Mouse (Mus musculus) small intestine, adult 2 months (tissue): ENCODE measurements around the gene Arsg. TPM values are rescaled to one million over a fixed set of nuclear protein-coding genes. Genes with fewer than 3 reads are reported as not detected.
"Not testable (repeated sequence)": the region's sequence is repeated elsewhere in the genome, so short reads cannot be mapped to it uniquely, and the experiment has no call there.

Experiments
- H3K27ac ChIP-seq: fragments of 200-500 bp; 2 replicates; pipeline ENCODE4 v1.5.1; 2012; ENCODE audit warnings: low read depth, low read length, control low read depth, inconsistent platforms; ENCODE audit not compliant: insufficient read depth
- H3K27me3 ChIP-seq: fragments of 200-500 bp; 2 replicates; pipeline ENCODE4 v1.6.1; 2012; ENCODE audit warnings: mild to moderate bottlenecking, moderate library complexity, low read length, inconsistent platforms; ENCODE audit not compliant: control insufficient read depth, insufficient read depth
- H3K36me3 ChIP-seq: fragments of 200-500 bp; 2 replicates; pipeline ENCODE4 v1.6.1; 2012; ENCODE audit warnings: mild to moderate bottlenecking, low read length, control low read depth, inconsistent platforms; ENCODE audit not compliant: control insufficient read depth, insufficient read depth
- H3K4me1 ChIP-seq: fragments of 200-500 bp; 2 replicates; pipeline ENCODE4 v1.6.1; 2012; ENCODE audit warnings: low read length, inconsistent platforms, mixed read lengths; ENCODE audit not compliant: control insufficient read depth, insufficient read depth, insufficient read length
- H3K4me3 ChIP-seq: fragments of 200-500 bp; 2 replicates; pipeline ENCODE4 v1.5.1; 2012; ENCODE audit warnings: low read depth, mild to moderate bottlenecking, control low read depth, inconsistent platforms, low read length, moderate library complexity
- CTCF ChIP-seq: fragments of 200-500 bp; IDR thresholded peaks from 2 replicates; pipeline ENCODE4 v1.5.1; 2012; ENCODE audit warnings: low read depth, mild to moderate bottlenecking, control low read depth, inconsistent platforms, low read length, moderate library complexity, mixed read lengths; ENCODE audit not compliant: insufficient replicate concordance, insufficient read length; ENCODE audit errors: extremely low read depth
- POLR2A ChIP-seq: fragments of 200-500 bp; IDR thresholded peaks from 2 replicates; pipeline ENCODE4 v1.6.1; 2012; ENCODE audit warnings: low read depth, mild to moderate bottlenecking, control low read depth, inconsistent platforms, low read length, moderate library complexity
- WGBS: fragments of 180-500 bp; shearing (Covaris S2); methylation state at CpG from one replicate; pipeline ENCODE4 v1.1.7; 2018; 5-methylcytosine and 5-hydroxymethylcytosine counted together
- polyA plus RNA-seq: library from polyadenylated mRNA; depleted of rRNA; stranded (reverse); fragments of >200 nt; gene quantifications from 2 replicates; pipeline ENCODE4 v1.2.3, GENCODE M21; 2012

The Arsg gene
- polyA plus RNA-seq, 1 experiment: 3.1 TPM

DNA sequence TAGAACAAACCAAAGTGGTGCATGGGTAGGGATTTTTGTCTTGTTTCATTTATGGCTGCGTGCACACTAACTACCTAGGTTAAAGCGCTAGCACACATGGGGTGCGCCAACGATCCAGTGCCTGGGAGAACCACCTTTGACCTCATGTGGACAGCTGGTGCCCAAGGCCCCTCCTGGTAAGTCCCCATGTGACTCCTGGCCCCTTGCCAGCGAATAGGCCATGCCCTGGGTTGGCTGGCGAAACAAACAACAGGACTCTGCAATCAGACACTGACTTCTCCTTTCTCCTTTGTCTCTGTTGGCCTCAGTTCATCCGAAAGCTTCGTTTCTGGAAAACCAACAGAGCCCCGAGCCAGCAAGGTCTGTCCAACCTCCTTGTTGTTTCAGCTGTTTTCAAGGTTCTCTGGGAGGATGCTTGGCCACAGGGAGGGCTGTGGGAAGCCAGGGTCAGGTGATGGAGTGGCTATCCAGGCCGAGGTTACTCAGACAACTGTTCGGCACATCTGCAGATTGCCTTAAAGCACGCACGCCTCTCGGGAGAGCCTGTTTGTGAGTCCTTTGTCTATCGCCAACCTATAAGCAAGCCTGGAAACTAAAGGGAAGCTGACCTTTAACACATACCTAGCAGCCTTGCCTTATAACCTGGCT is 12.3 kb downstream of the Arsg start:
- 53% methylated on average over 15 of the region's 15 CpGs for WGBS
- peaks cover 15% of the 10 kb centered on the region; the same call in 1 of the 2 replicates for H3K4me1 ChIP-seq
- no peaks in the 10 kb centered on the region for H3K27me3 ChIP-seq
- TF ChIP-seq CTCF (no peak), POLR2A (no peak)
- H3K4me3 ChIP-seq: no peak overlapping the region
- H3K36me3 ChIP-seq: no peaks in the 10 kb centered on the region
- no peak overlapping the region; the same call in 1 of the 2 replicates for H3K27ac ChIP-seq

DNA sequence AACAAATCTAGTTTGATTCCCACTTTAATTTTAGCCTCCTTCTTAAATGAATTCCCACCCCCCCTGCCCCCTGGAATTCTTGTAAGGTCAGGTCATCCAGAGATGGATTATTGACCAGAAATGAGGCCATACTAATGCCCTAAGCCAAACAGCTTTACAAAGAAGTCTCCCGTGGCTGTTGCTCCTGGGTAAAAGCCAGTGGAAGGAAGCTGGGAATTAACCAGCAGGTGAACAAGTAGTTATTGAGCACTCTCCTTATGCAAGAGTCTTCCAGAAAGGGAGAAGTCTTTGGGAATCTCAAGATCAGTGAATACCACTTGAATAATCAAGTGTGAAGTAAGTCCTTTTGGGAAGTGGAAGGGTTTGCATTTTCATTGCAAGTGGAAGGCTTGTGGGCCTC is 13.9 kb downstream of the Arsg start:
- H3K4me3 ChIP-seq: no peak overlapping the region
- WGBS: 73% methylated on average over 1 of the region's 1 CpGs
- H3K4me1 ChIP-seq: peaks cover 15% of the 10 kb centered on the region; the same call in 1 of the 2 replicates
- H3K27me3 ChIP-seq: no peaks in the 10 kb centered on the region
- H3K36me3 ChIP-seq: no peaks in the 10 kb centered on the region
- H3K27ac ChIP-seq: no peak overlapping the region
- TF ChIP-seq POLR2A: no peak

DNA sequence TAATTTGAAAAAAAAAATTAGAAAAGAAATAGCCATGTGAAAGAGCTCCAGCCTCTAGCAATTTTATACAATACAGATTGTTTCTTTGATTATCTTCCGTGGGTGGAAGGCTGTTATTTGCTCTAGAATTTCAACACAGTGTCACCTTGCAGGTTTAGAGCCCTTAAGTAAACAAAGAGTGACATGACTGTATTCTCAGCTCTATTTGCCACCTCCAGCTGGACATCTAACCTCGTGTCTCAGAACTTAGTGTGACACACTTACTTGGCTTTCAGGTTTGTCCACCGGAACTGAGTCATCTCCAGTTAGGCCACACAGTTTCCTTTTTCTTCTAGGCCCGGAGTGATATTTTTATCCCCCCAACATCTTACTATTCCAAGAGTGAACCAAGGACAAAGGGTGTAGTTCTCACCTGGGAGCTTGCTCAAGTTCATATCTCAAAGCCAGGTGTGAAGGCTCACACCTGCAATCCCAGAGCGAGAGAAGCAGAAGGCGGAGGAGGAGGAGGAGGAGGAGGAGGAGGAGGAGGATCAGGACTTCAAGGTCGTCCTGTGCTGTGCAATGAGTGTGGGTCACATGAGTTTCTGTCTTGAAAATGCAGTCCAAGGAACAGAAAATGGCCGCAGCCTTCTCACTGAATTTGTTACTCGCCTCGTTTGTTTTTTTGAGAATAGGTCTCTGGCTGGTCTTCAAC is 15.0 kb downstream of the Arsg start:
- Histone ChIP-seq H3K36me3 (no peaks in the 10 kb centered on the region), H3K27ac (no peak overlapping the region; the same call in 1 of the 2 replicates), H3K4me3 (no peak overlapping the region), H3K27me3 (no peaks in the 10 kb centered on the region), H3K4me1 (peaks cover 15% of the 10 kb centered on the region; the same call in 1 of the 2 replicates)
- WGBS: 35% methylated on average over 10 of the region's 10 CpGs
- TF ChIP-seq CTCF: no peak
- TF ChIP-seq POLR2A: no peak

DNA sequence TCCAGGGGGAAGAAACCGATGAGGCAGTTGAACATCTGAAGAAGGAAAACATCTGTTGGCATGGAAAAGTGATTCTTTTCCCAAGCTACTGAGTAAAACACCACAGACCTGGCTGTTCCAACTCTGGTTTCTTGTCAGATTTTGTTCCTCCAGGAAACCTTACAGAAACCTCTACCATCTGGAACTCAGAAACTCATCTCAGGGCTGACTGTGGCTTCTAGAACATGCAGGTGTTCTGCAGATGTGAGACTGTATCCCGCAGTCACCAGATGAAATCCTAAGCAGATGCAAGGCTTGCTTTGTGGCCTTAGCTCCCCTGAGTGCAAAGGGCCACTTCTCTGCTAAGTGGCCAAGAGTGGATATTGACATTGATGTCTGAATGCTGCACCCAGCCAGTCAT is 16.6 kb downstream of the Arsg start:
- no peaks in the 10 kb centered on the region for H3K36me3 ChIP-seq
- 88% methylated on average over 2 of the region's 2 CpGs for WGBS
- peaks cover 20% of the 10 kb centered on the region; the same call in 1 of the 2 replicates for H3K4me1 ChIP-seq
- H3K27me3 ChIP-seq: no peaks in the 10 kb centered on the region
- H3K4me3 ChIP-seq: no peak overlapping the region
- TF ChIP-seq CTCF (no peak), POLR2A (no peak)
- no peak overlapping the region for H3K27ac ChIP-seq

DNA sequence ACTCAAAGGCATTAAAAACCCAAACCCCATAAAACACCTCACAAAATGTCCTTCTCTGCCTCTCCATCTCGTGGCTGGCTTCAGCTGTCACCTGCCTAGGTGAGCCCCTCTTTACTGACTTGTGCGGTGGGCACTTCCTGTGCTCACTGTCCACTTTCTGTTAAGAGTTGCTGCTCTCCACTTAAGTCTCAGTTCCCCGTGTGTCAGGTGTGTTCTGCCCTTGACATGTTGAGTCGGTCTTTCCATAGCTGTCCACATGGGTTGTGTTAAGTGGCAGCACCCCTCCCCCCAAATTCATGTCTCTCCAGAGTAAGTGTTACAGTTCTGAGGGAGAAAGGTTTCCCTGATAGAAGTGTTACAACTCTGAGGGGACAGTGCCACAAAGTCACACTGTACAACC is 18.7 kb downstream of the Arsg start:
- no peaks in the 10 kb centered on the region for H3K27me3 ChIP-seq
- H3K4me3 ChIP-seq: no peak overlapping the region
- WGBS: 87% methylated on average over 4 of the region's 4 CpGs

DNA sequence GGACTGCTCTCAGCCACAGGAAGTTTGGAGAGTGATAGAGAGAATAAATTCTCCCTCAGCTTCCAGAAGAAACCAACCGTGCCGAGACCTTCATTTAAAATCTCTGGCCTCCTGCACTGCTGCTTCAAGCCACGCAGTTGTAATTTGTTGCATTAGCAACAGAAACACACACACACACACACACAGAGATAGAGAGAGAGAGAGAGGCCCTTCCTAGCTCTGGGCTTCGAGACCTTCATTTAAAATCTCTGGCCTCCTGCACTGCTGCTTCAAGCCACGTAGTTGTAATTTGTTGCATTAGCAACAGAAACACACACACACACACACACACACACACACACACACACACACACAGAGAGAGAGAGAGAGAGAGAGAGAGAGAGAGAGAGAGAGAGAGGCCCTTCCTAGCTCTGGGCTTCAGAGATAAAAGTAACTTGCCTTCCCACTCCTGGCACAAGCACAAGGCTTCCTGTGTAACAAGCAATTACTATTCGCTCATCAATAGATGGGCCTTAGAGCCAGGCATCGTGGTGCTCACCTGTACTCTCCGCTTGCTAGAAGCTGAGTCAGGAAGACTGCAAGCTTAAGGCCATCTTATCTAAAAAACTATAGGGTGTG is 19.8 kb downstream of the Arsg start:
- not testable (repeated sequence) for H3K27me3 ChIP-seq
- 53% methylated on average over 8 of the region's 8 CpGs for WGBS
- peaks cover 31% of the 10 kb centered on the region for H3K4me1 ChIP-seq

More for the DNA sequence above, 18.7 kb downstream of the Arsg start:
- Histone ChIP-seq H3K36me3 (no peaks in the 10 kb centered on the region), H3K4me1 (peaks cover 23% of the 10 kb centered on the region), H3K27ac (no peak overlapping the region)
- no peak for TF ChIP-seq CTCF
- no peak for TF ChIP-seq POLR2A

More for the DNA sequence above, 19.8 kb downstream of the Arsg start:
- not testable (repeated sequence) for H3K36me3 ChIP-seq, H3K4me3 ChIP-seq, H3K27ac ChIP-seq
